Mouse (Mus musculus): ENCODE data around the gene Naglu.
A peak's percentile ranks its signal among the peaks of the same experiment; 100 is the strongest.

The Naglu gene

GRCm38 (mm10) chr11:101069391-101070188 is at the start of gene Naglu:
Gene Naglu (plus strand): TSS chr11:101070012.
- DNase-seq (ENCODE audit: low spot score in 2 of 2): peak; percentile 91 to 95

- DNase-seq (ENCODE audit: low spot score in 2 of 2): no peak
Measured at GRCm38 (mm10) chr11:101023371-101023770, 46.4 kb upstream of the Naglu start.

- DNase-seq (ENCODE audit: low spot score in 2 of 2): no peak
Measured at GRCm38 (mm10) chr11:101024001-101024400, 45.8 kb upstream of the Naglu start.

GRCm38 (mm10) chr11:101027121-101027520 is 42.7 kb upstream of the Naglu start:
- no peak for DNase-seq (ENCODE audit: low spot score in 2 of 2)

- DNase-seq (ENCODE audit: low spot score in 2 of 2): no peak
Measured at GRCm38 (mm10) chr11:101029320-101029719, 40.5 kb upstream of the Naglu start.

GRCm38 (mm10) chr11:101030136-101030807 is 39.5 kb upstream of the Naglu start:
- DNase-seq (ENCODE audit: low spot score in 2 of 2): no peak

- DNase-seq (ENCODE audit: low spot score in 2 of 2): no peak
Measured at GRCm38 (mm10) chr11:101030808-101031156, 39.0 kb upstream of the Naglu start.

GRCm38 (mm10) chr11:101031470-101031869 is 38.3 kb upstream of the Naglu start:
- no peak for DNase-seq (ENCODE audit: low spot score in 2 of 2)

GRCm38 (mm10) chr11:101033856-101034500 is 35.8 kb upstream of the Naglu start:
- no peak for DNase-seq (ENCODE audit: low spot score in 2 of 2)

- DNase-seq (ENCODE audit: low spot score in 2 of 2): no peak
Measured at GRCm38 (mm10) chr11:101034614-101035327, 35.0 kb upstream of the Naglu start.

GRCm38 (mm10) chr11:101035328-101035695 is 34.5 kb upstream of the Naglu start:
- DNase-seq (ENCODE audit: low spot score in 2 of 2): no peak

GRCm38 (mm10) chr11:101037795-101038194 is 32.0 kb upstream of the Naglu start:
- no peak for DNase-seq (ENCODE audit: low spot score in 2 of 2)

- DNase-seq (ENCODE audit: low spot score in 2 of 2): no peak
Measured at GRCm38 (mm10) chr11:101045826-101046225, 24.0 kb upstream of the Naglu start.

GRCm38 (mm10) chr11:101046440-101046839 is 23.4 kb upstream of the Naglu start:
- no peak for DNase-seq (ENCODE audit: low spot score in 2 of 2)

GRCm38 (mm10) chr11:101047502-101047901 is 22.3 kb upstream of the Naglu start:
- no peak for DNase-seq (ENCODE audit: low spot score in 2 of 2)

- DNase-seq (ENCODE audit: low spot score in 2 of 2): no peak
Measured at GRCm38 (mm10) chr11:101050359-101050758, 19.5 kb upstream of the Naglu start.

- no peak for DNase-seq (ENCODE audit: low spot score in 2 of 2)
Measured at GRCm38 (mm10) chr11:101051051-101051493, 18.7 kb upstream of the Naglu start.

GRCm38 (mm10) chr11:101051617-101052016 is 18.2 kb upstream of the Naglu start:
- DNase-seq (ENCODE audit: low spot score in 2 of 2): no peak

- DNase-seq (ENCODE audit: low spot score in 2 of 2): no peak
Measured at GRCm38 (mm10) chr11:101052751-101053473, 16.9 kb upstream of the Naglu start.

- no peak for DNase-seq (ENCODE audit: low spot score in 2 of 2)
Measured at GRCm38 (mm10) chr11:101053974-101054373, 15.8 kb upstream of the Naglu start.

- DNase-seq (ENCODE audit: low spot score in 2 of 2): no peak
Measured at GRCm38 (mm10) chr11:101055418-101055817, 14.4 kb upstream of the Naglu start.
